Mouse (Mus musculus) megakaryocyte, embryonic 14.5 days (primary cell): ENCODE measurements around the gene Vax1. TPM values are rescaled to one million over a fixed set of nuclear protein-coding genes. Genes with fewer than 3 reads are reported as not detected.

Experiments used
- H3K27me3 ChIP-seq: replicated peaks from 2 replicates; pipeline ENCODE3; 2012; ENCODE audit warnings: inconsistent platforms
- H3K36me3 ChIP-seq: replicated peaks from 2 replicates; pipeline ENCODE3; 2012; ENCODE audit warnings: low read length, inconsistent platforms, mixed read lengths
- H3K4me1 ChIP-seq: 2 replicates; pipeline ENCODE4 v1.6.1; 2012; ENCODE audit warnings: inconsistent platforms
- H3K4me3 ChIP-seq: replicated peaks from 2 replicates; pipeline ENCODE3; 2012; ENCODE audit warnings: moderate library complexity, mild to moderate bottlenecking, inconsistent platforms
- H3K9me3 ChIP-seq: 2 replicates; pipeline ENCODE4 v1.6.1; 2012; ENCODE audit warnings: inconsistent platforms
- FLI1 ChIP-seq: IDR thresholded peaks from 2 replicates; pipeline ENCODE4 v1.6.1; 2012; ENCODE audit warnings: low read length, inconsistent platforms, mixed read lengths
- GATA1 ChIP-seq: IDR thresholded peaks from 3 replicates; pipeline ENCODE4 v1.6.1; 2012; ENCODE audit warnings: mixed read lengths, low read length, inconsistent platforms, borderline replicate concordance
- polyA plus RNA-seq: library from polyadenylated mRNA; stranded (reverse); fragments of >175 nt; gene quantifications from 2 replicates; pipeline ENCODE4 v1.2.3, GENCODE M21; 2012; ENCODE audit warnings: low replicate concordance; ENCODE audit not compliant: insufficient read depth

Vax1 gene
- polyA plus RNA-seq, 1 experiment, result not detected

- Histone ChIP-seq H3K27me3 (peaks cover 87% of the 10 kb centered on the region), H3K9me3 (0 out of 2 replicates have a peak, but pooled peaks cover 5% of the 10 kb centered on the region), H3K36me3 (no peaks in the 10 kb centered on the region), H3K4me1 (peaks cover 16% of the 10 kb centered on the region), H3K4me3 (peak overlapping the region; percentile 86)
- TF ChIP-seq GATA1 (no peak), FLI1 (no peak)
These were observed 23.6 kb upstream of the Vax1 start for GRCm38 (mm10) chr19:59193456-59193855.

GRCm38 (mm10) chr19:59192491-59192890, 22.6 kb upstream of the Vax1 start:
- peaks cover 16% of the 10 kb centered on the region for H3K4me1 ChIP-seq
- H3K36me3 ChIP-seq, result no peaks in the 10 kb centered on the region
- 0 out of 2 replicates have a peak, but pooled peaks cover 5% of the 10 kb centered on the region for H3K9me3 ChIP-seq
- H3K4me3 ChIP-seq, result no peak overlapping the region
- TF ChIP-seq GATA1 (no peak), FLI1 (no peak)
- H3K27me3 ChIP-seq, result peaks cover 84% of the 10 kb centered on the region

- Histone ChIP-seq H3K4me3 (no peak overlapping the region), H3K27me3 (peaks cover 82% of the 10 kb centered on the region), H3K9me3 (no peaks in the 10 kb centered on the region), H3K4me1 (peaks cover 16% of the 10 kb centered on the region), H3K36me3 (no peaks in the 10 kb centered on the region)
- no peak for TF ChIP-seq GATA1
These were observed 21.3 kb upstream of the Vax1 start for GRCm38 (mm10) chr19:59191123-59191505.

GRCm38 (mm10) chr19:59190431-59191122, 20.7 kb upstream of the Vax1 start:
- Histone ChIP-seq H3K4me1 (peaks cover 16% of the 10 kb centered on the region), H3K27me3 (peaks cover 82% of the 10 kb centered on the region), H3K36me3 (no peaks in the 10 kb centered on the region), H3K4me3 (no peak overlapping the region), H3K9me3 (no peaks in the 10 kb centered on the region)
- TF ChIP-seq FLI1, result no peak

- no peaks in the 10 kb centered on the region for H3K36me3 ChIP-seq
- no peak overlapping the region for H3K4me3 ChIP-seq
- peaks cover 76% of the 10 kb centered on the region for H3K27me3 ChIP-seq
- H3K9me3 ChIP-seq, result no peaks in the 10 kb centered on the region
- TF ChIP-seq FLI1 (no peak), GATA1 (no peak)
- peaks cover 9% of the 10 kb centered on the region for H3K4me1 ChIP-seq
These were observed 19.1 kb upstream of the Vax1 start for GRCm38 (mm10) chr19:59188981-59189380.

GRCm38 (mm10) chr19:59184000-59184399, 14.1 kb upstream of the Vax1 start:
- Histone ChIP-seq H3K4me1 (no peaks in the 10 kb centered on the region), H3K36me3 (no peaks in the 10 kb centered on the region), H3K4me3 (no peak overlapping the region), H3K9me3 (no peaks in the 10 kb centered on the region), H3K27me3 (peaks cover 57% of the 10 kb centered on the region)
- no peak for TF ChIP-seq GATA1
- no peak for TF ChIP-seq FLI1

DNA sequence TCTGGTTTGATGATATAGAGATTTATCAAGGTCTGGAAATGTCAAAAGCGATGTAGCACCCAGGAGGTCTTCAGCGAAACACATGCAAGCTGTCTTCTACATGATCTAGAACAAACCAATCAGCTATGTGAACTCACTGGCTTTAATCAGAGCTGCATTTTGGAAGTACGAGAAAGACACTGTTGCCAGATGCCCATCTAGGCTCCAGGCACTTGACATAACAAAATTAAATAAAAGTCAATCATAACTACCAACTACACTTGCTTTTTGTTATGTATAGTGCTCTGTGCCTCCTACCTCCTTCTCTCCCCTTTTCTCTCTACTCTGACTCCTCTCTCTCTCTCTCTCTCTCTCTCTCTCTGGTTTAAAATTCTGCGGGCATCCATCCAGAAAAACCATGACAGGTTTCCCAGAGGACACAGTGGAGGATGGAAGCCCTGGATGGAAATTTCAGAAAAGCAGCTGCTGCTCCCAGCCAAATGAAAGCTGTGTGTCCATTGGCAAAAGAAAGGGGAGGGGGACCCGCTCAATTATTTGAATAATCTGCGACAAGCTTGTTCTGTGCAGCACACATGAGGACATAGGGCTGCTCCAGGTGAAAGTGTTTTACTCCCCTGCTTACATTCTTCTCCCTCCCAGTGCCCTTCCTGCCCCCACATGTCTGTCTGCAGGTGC, 3.6 kb upstream of the Vax1 start:
- Histone ChIP-seq H3K9me3 (no peaks in the 10 kb centered on the region), H3K4me3 (no peak overlapping the region), H3K27me3 (peaks cover 79% of the 10 kb centered on the region), H3K4me1 (peaks cover 16% of the 10 kb centered on the region), H3K36me3 (no peaks in the 10 kb centered on the region)
- TF ChIP-seq FLI1 (no peak), GATA1 (no peak)

- Histone ChIP-seq H3K4me1 (peaks cover 16% of the 10 kb centered on the region), H3K27me3 (peaks cover 83% of the 10 kb centered on the region), H3K4me3 (no peak overlapping the region), H3K9me3 (no peaks in the 10 kb centered on the region), H3K36me3 (no peaks in the 10 kb centered on the region)
- TF ChIP-seq FLI1, result no peak
These were observed 2.9 kb upstream of the Vax1 start for GRCm38 (mm10) chr19:59172781-59173180.

DNA sequence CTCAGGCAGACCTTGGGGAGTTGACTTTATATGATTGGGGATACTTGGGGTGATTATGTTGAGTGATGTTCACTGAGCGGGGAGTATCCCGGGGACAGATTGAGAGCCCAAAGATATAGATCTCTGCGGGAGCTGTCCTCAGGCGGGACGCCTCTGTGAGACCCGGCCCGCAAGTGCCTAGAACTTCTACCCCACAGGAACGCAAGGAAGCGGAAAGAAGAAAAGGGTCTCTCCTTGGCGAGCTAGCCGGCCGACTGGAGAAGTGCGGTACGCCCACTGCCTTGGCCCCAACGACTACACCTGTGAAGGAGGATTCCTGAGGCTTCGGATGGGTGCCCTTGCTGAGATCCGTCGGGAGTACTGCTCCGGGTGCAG, 2.0 kb upstream of the Vax1 start:
- Histone ChIP-seq H3K36me3 (no peaks in the 10 kb centered on the region), H3K9me3 (no peaks in the 10 kb centered on the region), H3K4me3 (no peak overlapping the region), H3K27me3 (peaks cover 89% of the 10 kb centered on the region), H3K4me1 (peaks cover 17% of the 10 kb centered on the region)
- TF ChIP-seq FLI1, result no peak
- TF ChIP-seq GATA1, result no peak

DNA sequence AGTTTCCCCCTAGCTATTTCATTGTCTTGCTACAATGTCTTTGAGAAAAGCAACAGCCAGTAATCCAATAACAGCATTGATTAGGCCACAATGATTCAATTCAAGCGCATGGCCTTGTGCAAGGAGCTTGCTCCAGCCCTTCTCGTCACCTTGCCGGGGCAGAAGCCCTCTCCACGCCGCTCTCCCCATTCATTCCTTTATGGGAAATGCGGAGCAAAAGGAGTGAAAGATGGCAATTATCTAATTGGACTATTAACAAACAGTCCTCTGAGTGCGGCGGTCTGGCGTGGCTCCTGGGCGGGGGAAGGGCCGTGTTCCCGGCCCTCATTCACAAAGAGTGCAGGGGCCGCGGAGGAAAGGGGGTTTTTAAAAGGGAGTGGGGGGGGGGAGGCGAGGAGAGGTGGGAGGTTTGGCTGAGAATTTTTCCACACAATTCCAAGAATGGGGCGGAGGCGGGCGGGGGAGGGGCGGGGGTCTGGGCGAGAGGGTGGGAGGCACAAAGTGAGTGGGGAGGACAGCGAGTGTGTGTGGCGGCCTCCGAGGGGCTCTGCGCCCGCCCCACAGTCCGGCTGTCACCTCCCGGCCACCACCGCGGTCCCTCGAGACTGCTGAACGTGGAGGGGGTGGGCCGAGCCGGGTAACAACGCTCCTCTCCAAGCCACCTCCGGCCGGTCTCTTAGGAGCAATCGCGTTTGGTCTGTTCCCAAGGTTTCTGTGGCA, 1.5 kb upstream of the Vax1 start:
- peaks cover 23% of the 10 kb centered on the region for H3K4me1 ChIP-seq
- TF ChIP-seq FLI1, result no peak
- no peak for TF ChIP-seq GATA1
- peaks cover 92% of the 10 kb centered on the region for H3K27me3 ChIP-seq
- H3K36me3 ChIP-seq, result no peaks in the 10 kb centered on the region
- no peaks in the 10 kb centered on the region for H3K9me3 ChIP-seq
- H3K4me3 ChIP-seq, result no peak overlapping the region
